In genomic region chr11:95365596-95365995, GRCm38 (mm10) we compare ENCODE assay signal across 9 mouse cellular contexts. TPM values are rescaled to one million over a fixed set of nuclear protein-coding genes. Genes with fewer than 3 reads are reported as not detected.
A peak's percentile ranks its signal among the peaks of the same experiment; 100 is the strongest.
DNase-seq lines count a peak whose midpoint lies in the region; ATAC-seq and TF ChIP-seq lines count a peak whose summit lies in the region.
"Had no signal": no experiment of that assay in that cellular context is flagged by ENCODE, and none has a peak within 500 bp of the region (broad histone marks: within the 10 kb centered on the region; RNA-seq: fewer than 3 reads in every experiment).

No protein-coding gene starts in this region.

- DNase-seq in hindbrain, embryonic 14.5 days (ENCODE audit: low spot score), result no peak
- no peak for DNase-seq in hindbrain, embryonic 11.5 days (ENCODE audit: low spot score)
- peak; percentile 37 for DNase-seq in brain, embryonic 14.5 days (ENCODE audit: low read depth)
- peak; percentile 86 for DNase-seq in heart, postnatal 0 days (ENCODE audit: low spot score)
- DNase-seq in layer of hippocampus, adult 18-20 months (ENCODE audit: low spot score in 2 of 2), result peak; percentile 41 to 75
- DNase-seq in lung, postnatal 14 days, result peak; percentile 84
- DNase-seq in urinary bladder, adult 2 months (ENCODE audit: low spot score), result peak; percentile 44
- DNase-seq in embryo, embryonic 9.5 days (ENCODE audit: extremely low spot score), result no peak

- H3K4me3 ChIP-seq in hindbrain, embryonic 14.5 days (replicated peaks; ENCODE audit: low read length), result no peak overlapping the region
- no peak overlapping the region for H3K4me3 ChIP-seq in hindbrain, embryonic 11.5 days (ENCODE audit: low read depth, low read length)
- H3K4me3 ChIP-seq in heart, postnatal 0 days (ENCODE audit: low read depth, low read length), result no peak overlapping the region
- H3K4me3 ChIP-seq: myocyte had no signal

- no peak for TF ChIP-seq POLR2A in brain, embryonic 14.5 days (IDR thresholded peaks at IDR 0.05; ENCODE audit: borderline replicate concordance, extremely low read depth, insufficient read depth, insufficient read length, poor library complexity, severe bottlenecking)

- H3K4me2 ChIP-seq in hindbrain, embryonic 14.5 days (replicated peaks), result no peak overlapping the region
- H3K4me2 ChIP-seq in hindbrain, embryonic 11.5 days (replicated peaks; ENCODE audit: low read depth, low read length), result no peak overlapping the region
- no peak overlapping the region for H3K4me2 ChIP-seq in heart, postnatal 0 days (ENCODE audit: low read depth, low read length)

- H3K27ac ChIP-seq in hindbrain, embryonic 14.5 days, result 0 out of 2 replicates have a peak overlapping the region, but pooled peaks have one; percentile 5
- H3K27ac ChIP-seq in hindbrain, embryonic 11.5 days (ENCODE audit: low read depth, low read length), result no peak overlapping the region
- H3K27ac ChIP-seq in heart, postnatal 0 days (ENCODE audit: low read depth), result peak overlapping the region; percentile 77

- H3K9ac ChIP-seq in hindbrain, embryonic 14.5 days, result no peak overlapping the region
- H3K9ac ChIP-seq in hindbrain, embryonic 11.5 days (ENCODE audit: low read depth, low read length), result no peak overlapping the region
- no peak overlapping the region for H3K9ac ChIP-seq in heart, postnatal 0 days (replicated peaks; ENCODE audit: low read depth, low read length)

- no peak for TF ChIP-seq EP300 in heart, postnatal 0 days (IDR thresholded peaks at IDR 0.05; ENCODE audit: low read depth)

- no peaks in the 10 kb centered on the region for H3K27me3 ChIP-seq in hindbrain, embryonic 14.5 days (ENCODE audit: control insufficient read depth, insufficient read depth, low read length)
- H3K27me3 ChIP-seq in hindbrain, embryonic 11.5 days (ENCODE audit: control insufficient read depth, insufficient read depth, low read length), result no peaks in the 10 kb centered on the region
- H3K27me3 ChIP-seq in heart, postnatal 0 days (ENCODE audit: control insufficient read depth, insufficient read depth, low read length), result no peaks in the 10 kb centered on the region

- TF ChIP-seq CTCF in brain, embryonic 14.5 days (IDR thresholded peaks at IDR 0.05; ENCODE audit: borderline replicate concordance, extremely low read depth, insufficient read depth, insufficient read length), result no peak
- 0 out of 2 replicates have a peak, but pooled peaks have one; percentile 0 for TF ChIP-seq CTCF in heart, postnatal 0 days (IDR thresholded peaks at IDR 0.05; ENCODE audit: low read depth)

- ATAC-seq in hindbrain, embryonic 14.5 days (ENCODE audit: low FRiP score), result no peak
- ATAC-seq in hindbrain, embryonic 11.5 days (ENCODE audit: low FRiP score), result no peak
- peak; percentile 84 for ATAC-seq in heart, postnatal 0 days (ENCODE audit: insufficient read depth, low read depth)

- 74% methylated on average over 10 of the region's 10 CpGs for WGBS in hindbrain, embryonic 14.5 days
- WGBS in hindbrain, embryonic 11.5 days, result 88% methylated on average over 10 of the region's 10 CpGs
- WGBS in heart, postnatal 0 days, result 19% methylated on average over 10 of the region's 10 CpGs

- H3K4me1 ChIP-seq in hindbrain, embryonic 14.5 days (replicated peaks; ENCODE audit: control insufficient read depth, insufficient read depth, low read length), result no peaks in the 10 kb centered on the region
- no peaks in the 10 kb centered on the region for H3K4me1 ChIP-seq in hindbrain, embryonic 11.5 days (replicated peaks; ENCODE audit: control insufficient read depth, insufficient read depth, low read length)
- H3K4me1 ChIP-seq in heart, postnatal 0 days (ENCODE audit: control insufficient read depth, insufficient read depth), result peaks cover 25% of the 10 kb centered on the region

- no peaks in the 10 kb centered on the region for H3K9me3 ChIP-seq in hindbrain, embryonic 14.5 days (ENCODE audit: control insufficient read depth, low read length)
- no peaks in the 10 kb centered on the region for H3K9me3 ChIP-seq in hindbrain, embryonic 11.5 days (ENCODE audit: control insufficient read depth, low read length)
- H3K9me3 ChIP-seq in heart, postnatal 0 days (replicated peaks; ENCODE audit: control insufficient read depth, low read length), result no peaks in the 10 kb centered on the region

- H3K36me3 ChIP-seq in hindbrain, embryonic 14.5 days (replicated peaks; ENCODE audit: control insufficient read depth, insufficient read depth), result no peaks in the 10 kb centered on the region
- no peaks in the 10 kb centered on the region for H3K36me3 ChIP-seq in hindbrain, embryonic 11.5 days (ENCODE audit: control insufficient read depth, insufficient read depth, low read length)
- no peaks in the 10 kb centered on the region for H3K36me3 ChIP-seq in heart, postnatal 0 days (replicated peaks; ENCODE audit: control insufficient read depth, insufficient read depth, low read length)

RNA-seq across cellular contexts. Expression of gene Slc35b1, which starts 18.9 kb away (rescaled TPM):
- 144 and 153 TPM in 2 replicates for polyA plus RNA-seq in hindbrain, embryonic 14.5 days (2014; fragmentation: Nextera tagmentation; extraction: Ambion mirVana)
- 134 and 143 TPM in 2 replicates for polyA plus RNA-seq in hindbrain, embryonic 11.5 days (2014; fragmentation: Nextera tagmentation; extraction: Ambion mirVana)
- polyA plus RNA-seq in brain, embryonic 14.5 days (2012; rRNA removed), result 116 and 157 TPM in 2 replicates
- total RNA-seq in heart, postnatal 0 days (2014; rRNA removed; ENCODE audit: low replicate concordance), result 35.2 and 71.6 TPM in 2 replicates
- polyA plus RNA-seq in heart, postnatal 0 days (2015; fragmentation: Nextera tagmentation; extraction: Ambion mirVana), result 70.3 TPM in 2 replicates
- 10 to 100 TPM; 58.5 to 68.8 TPM for total RNA-seq in layer of hippocampus, adult 18-20 months (2021)
- polyA plus RNA-seq in urinary bladder, adult 2 months (2012; rRNA removed), result 55.1 and 66.5 TPM in 2 replicates

RNA-seq across cellular contexts. Expression of gene Fam117a, which starts 28.8 kb away (rescaled TPM):
- 2.8 and 3.5 TPM in 2 replicates for polyA plus RNA-seq in hindbrain, embryonic 14.5 days (2014; fragmentation: Nextera tagmentation; extraction: Ambion mirVana)
- 8.3 and 11.1 TPM in 2 replicates for polyA plus RNA-seq in hindbrain, embryonic 11.5 days (2014; fragmentation: Nextera tagmentation; extraction: Ambion mirVana)
- polyA plus RNA-seq in brain, embryonic 14.5 days (2012; rRNA removed), result 9.9 and 14.4 TPM in 2 replicates
- 5.0 and 5.6 TPM in 2 replicates for total RNA-seq in heart, postnatal 0 days (2014; rRNA removed; ENCODE audit: low replicate concordance)
- polyA plus RNA-seq in heart, postnatal 0 days (2015; fragmentation: Nextera tagmentation; extraction: Ambion mirVana), result 3.6 and 3.9 TPM in 2 replicates
- 1 to 10 TPM; 6.3 to 8.2 TPM for total RNA-seq in layer of hippocampus, adult 18-20 months (2021)
- polyA plus RNA-seq in urinary bladder, adult 2 months (2012; rRNA removed), result 20.8 and 23.0 TPM in 2 replicates

RNA-seq across cellular contexts. Expression of gene Spop, which starts 48.3 kb away (rescaled TPM):
- polyA plus RNA-seq in hindbrain, embryonic 14.5 days (2014; fragmentation: Nextera tagmentation; extraction: Ambion mirVana), result 160 and 167 TPM in 2 replicates
- 133 and 146 TPM in 2 replicates for polyA plus RNA-seq in hindbrain, embryonic 11.5 days (2014; fragmentation: Nextera tagmentation; extraction: Ambion mirVana)
- 44.8 and 71.4 TPM in 2 replicates for polyA plus RNA-seq in brain, embryonic 14.5 days (2012; rRNA removed)
- total RNA-seq in heart, postnatal 0 days (2014; rRNA removed; ENCODE audit: low replicate concordance), result 34.5 and 38.0 TPM in 2 replicates
- polyA plus RNA-seq in heart, postnatal 0 days (2015; fragmentation: Nextera tagmentation; extraction: Ambion mirVana), result 129 and 142 TPM in 2 replicates
- 100 to 1,000 TPM; 174 to 181 TPM for total RNA-seq in layer of hippocampus, adult 18-20 months (2021)
- 79.1 and 103 TPM in 2 replicates for polyA plus RNA-seq in urinary bladder, adult 2 months (2012; rRNA removed)

RNA-seq across cellular contexts. Expression of gene Kat7, which starts 55.5 kb away (rescaled TPM):
- polyA plus RNA-seq in hindbrain, embryonic 14.5 days (2014; fragmentation: Nextera tagmentation; extraction: Ambion mirVana), result 58.1 and 71.0 TPM in 2 replicates
- polyA plus RNA-seq in hindbrain, embryonic 11.5 days (2014; fragmentation: Nextera tagmentation; extraction: Ambion mirVana), result 63.8 and 79.7 TPM in 2 replicates
- 48.5 and 50.9 TPM in 2 replicates for polyA plus RNA-seq in brain, embryonic 14.5 days (2012; rRNA removed)
- total RNA-seq in heart, postnatal 0 days (2014; rRNA removed; ENCODE audit: low replicate concordance), result 54.7 and 85.6 TPM in 2 replicates
- polyA plus RNA-seq in heart, postnatal 0 days (2015; fragmentation: Nextera tagmentation; extraction: Ambion mirVana), result 28.5 and 29.9 TPM in 2 replicates
- total RNA-seq in layer of hippocampus, adult 18-20 months (2021), result 10 to 100 TPM; 76.5 to 82.0 TPM
- polyA plus RNA-seq in urinary bladder, adult 2 months (2012; rRNA removed), result 36.3 and 38.0 TPM in 2 replicates

Comparison
In these comparisons a context has a peak if more than half of its experiments do, and no peak if none do; other contexts are left out.
1. DNase-seq: peak in brain, embryonic 14.5 days (single experiment), heart, postnatal 0 days (single experiment), layer of hippocampus, adult 18-20 months (2 of 2), lung, postnatal 14 days (single experiment) and urinary bladder, adult 2 months (single experiment); none in hindbrain, embryonic 14.5 days (single experiment), hindbrain, embryonic 11.5 days (single experiment) and embryo, embryonic 9.5 days (single experiment).